Mouse (Mus musculus): ENCODE results near the gene 1110002E22Rik. TPM values are rescaled to one million over a fixed set of nuclear protein-coding genes. Genes with fewer than 3 reads are reported as not detected.

Gene 1110002E22Rik
- 0.05 TPM in 2 replicates for polyA plus RNA-seq (2012; rRNA removed)

DNA sequence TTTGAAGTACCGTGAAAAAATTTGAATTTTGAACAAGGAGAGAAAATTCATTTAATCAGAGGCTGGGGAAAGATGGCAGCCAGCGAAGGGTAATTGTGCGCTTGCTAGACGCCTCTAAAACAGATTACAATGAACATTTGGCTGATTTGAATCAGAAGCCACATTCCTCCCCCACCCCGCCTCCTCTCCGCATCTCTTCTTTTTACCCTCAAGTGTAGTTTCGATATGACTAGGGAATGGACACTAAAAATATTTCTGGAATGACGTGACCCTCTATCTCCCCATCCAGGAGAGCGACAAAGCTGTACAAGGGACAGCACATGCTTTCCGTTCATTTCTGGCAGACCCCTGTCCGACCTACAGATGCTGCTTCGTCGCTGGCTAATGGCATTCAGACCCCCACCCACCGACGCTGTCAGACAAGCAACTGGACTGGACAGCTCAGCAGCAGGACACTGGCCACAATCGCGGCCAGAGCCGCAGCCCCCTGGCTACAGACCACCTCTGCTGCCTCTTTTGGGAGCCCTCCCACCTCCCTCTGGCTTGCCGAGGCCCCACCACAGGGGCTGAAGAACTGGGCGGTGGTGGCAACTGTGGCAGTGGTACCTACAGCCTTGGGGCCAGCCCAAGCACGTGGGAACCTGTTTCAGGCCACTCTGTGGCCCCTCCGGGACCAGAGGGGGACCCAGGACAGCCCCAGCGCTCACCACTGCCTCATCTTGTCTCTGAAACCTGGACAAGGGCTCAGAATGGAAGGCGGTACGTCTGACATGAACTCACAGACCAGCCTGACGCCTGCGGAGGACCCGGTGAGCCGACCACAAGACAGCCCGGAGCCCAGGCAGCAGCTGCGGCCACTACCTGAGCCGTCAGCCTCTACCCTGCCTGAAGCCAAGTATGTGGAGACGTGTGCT is at the start of gene 1110002E22Rik:
Gene 1110002E22Rik, plus strand, starts transcription at position 321 of the 914 bp plus-strand sequence.
- DNase-seq (ENCODE audit: low read depth), result no peak

DNA sequence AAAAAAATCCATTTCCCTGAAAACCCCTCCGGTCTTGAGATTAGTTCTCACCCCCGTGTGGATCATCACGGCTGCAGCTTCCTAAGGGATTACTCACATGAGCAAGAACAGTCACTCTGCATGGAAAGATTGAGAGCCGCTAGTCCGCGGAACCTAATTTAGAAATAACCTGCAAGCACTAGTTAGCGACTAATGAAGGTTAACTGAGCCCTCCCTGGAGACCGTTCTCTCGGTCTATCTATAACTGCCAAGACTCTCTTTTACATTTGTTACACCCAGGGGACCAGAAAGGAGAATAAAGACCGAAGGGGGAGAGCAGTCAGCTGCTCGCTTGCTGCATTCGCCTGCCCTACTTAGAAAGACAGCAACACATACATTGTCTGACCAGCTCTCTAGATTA is 48.0 kb upstream of the 1110002E22Rik start:
- DNase-seq (ENCODE audit: low read depth), result no peak

DNA sequence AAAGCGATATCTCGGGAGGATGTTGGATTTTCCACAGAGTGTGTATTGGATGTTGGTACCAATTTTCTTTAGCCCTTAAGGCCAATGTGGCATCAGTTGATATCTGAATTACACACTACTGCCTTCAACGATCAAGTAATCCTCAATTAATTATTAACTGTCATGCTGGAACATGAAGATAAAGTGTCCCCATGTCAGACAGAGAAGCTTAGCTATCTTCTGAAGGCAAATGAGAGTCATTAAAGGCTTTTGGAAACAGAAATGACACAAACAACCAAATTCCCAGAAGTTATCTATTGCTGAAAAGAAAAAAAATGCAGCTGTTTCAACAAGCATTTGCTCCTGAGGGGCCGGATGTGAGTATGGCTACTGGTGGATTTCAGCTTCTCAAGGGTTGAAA is 42.8 kb upstream of the 1110002E22Rik start:
- DNase-seq (ENCODE audit: low read depth), result no peak

DNA sequence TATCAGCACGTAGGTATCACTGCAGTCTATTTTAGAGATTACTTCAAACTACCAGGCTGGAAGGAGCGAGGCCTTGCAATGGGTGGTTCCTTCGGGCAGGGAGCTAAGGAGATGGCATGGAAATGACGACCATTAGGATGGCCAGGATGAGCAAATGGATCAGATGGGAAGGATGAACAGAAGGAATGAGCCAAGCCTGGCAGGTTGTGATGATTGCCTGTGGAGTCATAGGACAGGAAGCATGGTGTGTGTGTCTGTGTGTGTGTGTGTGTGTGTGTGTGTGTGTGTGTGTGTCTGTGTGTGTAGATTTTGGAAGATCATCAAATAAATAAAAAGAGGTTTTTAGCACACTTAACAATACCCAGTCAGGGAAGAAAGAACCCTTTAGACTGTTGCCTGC is 42.2 kb upstream of the 1110002E22Rik start:
- no peak for DNase-seq (ENCODE audit: low read depth)

DNA sequence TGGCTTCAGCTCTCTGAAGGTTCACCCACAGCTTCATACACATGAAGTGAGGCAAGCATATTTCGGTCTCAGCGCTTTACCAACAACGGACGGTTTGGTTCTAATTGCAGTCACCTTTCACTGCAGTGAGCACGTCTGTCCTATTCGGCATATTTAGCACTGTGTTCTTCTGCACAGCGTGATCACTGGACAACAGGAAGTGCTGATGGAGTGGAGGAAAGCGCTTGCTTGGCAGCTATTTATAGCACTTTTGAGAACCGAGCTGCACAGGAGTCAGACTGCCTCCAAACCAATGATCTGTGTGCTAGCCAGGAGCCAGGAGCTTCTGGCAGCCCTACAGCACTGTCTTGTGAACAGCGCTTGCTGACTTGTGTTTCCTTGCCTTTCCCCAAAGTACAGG is 38.6 kb upstream of the 1110002E22Rik start:
- no peak for DNase-seq (ENCODE audit: low read depth)

DNA sequence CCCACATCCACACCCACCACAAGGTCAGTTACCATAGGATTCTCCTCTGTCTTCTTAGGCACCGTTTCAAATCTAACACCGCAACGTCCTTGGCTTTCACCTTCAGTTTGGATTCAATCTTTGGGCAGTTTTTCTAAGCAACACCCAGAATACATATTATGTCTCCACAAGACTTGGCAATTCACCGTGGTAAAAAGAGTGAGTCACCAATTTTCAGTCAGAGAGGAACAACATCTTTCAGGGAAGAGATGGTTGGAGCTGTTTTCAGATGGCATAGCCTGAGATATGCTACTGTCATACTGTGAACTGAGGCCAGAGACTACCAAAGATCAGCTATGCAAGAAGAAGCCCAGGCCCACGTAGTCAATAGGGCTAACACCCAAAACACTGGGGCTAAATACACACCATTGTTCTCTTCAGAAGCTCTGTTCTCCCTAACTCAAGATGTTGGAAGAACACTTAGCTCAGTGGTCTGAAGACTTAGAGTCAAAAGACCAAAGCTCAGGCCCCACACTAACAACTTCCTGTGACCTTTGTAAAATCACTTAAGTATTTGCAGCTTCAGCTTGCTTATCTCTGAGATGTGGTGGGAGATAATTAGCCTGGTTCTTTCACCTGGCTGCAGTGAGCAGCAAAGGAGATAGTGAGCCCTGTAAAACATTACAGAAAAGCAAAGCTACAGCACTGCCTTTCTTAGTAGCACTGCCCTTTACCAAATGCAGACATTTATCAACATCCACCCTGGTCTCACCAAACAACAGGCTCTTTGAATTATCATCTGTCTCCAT is 37.1 kb upstream of the 1110002E22Rik start:
- no peak for DNase-seq (ENCODE audit: low read depth)

DNA sequence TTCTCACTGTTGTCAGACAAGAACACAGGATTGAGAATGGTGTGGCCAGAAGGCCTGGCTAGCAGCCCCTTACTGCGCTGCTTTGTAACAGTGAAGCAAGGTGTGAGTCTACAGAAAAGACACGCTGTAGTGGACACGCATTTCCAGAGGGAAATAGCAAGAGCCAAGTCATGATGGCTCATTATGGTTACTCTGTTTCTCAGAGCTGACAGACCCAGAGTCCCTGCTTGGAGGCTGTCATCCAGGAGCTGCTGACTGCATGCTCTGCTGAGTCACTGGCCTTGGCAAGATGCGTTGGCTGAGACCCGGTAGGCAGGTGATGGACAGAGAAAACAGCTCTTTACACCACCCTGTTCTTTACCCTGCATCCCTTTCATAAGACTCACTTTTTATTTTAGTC is 35.5 kb upstream of the 1110002E22Rik start:
- no peak for DNase-seq (ENCODE audit: low read depth)

DNA sequence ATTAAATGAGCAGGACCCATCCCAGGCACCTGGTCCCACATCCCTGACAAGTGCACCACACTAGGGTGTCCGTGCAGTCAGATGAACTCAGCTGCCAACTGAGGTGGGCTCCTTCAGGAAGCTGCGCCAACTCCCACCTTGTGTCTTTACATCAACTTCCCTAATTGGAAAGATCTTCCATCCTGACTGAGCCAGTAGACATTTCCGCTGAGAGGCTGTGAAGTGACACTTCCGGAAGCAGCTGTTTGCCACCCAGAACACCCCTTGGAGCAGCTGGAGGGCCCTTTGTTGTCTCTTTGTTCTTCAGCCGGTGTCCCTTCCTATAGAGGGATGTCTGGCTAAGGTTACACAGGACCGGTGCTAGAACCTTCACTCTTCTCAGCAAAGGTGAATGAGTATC is 34.3 kb upstream of the 1110002E22Rik start:
- no peak for DNase-seq (ENCODE audit: low read depth)

DNA sequence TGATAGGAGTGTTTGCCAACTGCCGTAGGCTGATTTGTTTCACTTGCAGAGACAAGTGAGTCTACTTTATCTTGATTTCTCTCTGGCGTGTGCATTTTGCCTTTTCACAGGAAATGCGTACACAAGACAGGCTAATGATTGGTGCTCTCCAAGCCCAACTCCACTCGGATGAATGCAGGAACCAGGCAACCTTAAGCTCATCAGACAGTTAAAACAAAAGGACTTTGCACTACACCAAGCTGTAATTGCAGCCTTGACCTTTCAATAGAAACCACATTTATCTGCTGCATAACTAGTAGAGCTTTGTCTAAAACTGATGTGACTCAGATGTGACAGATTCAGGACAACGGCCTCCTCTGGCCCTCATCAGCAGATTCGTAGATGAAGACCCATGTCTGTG is 30.9 kb upstream of the 1110002E22Rik start:
- DNase-seq (ENCODE audit: low read depth), result no peak

DNA sequence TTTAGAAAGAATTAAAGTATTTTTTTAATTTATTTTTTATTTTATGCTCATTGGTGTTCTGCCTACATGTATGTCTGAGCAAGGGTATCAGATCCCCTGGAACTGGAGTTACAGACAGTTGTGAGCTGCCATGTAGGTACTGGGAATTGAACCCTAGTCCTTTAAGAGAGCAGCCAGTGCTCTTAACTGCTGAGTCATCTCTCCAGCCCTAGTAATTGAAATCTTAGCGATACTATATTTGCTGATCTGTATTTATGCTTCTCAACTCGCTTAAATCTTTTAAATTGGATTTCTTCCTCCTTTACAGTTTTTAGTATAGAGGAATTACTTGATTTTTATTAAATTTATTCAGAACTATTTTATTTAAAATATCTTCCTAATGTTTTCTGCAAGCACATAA is 23.9 kb upstream of the 1110002E22Rik start:
- no peak for DNase-seq (ENCODE audit: low read depth)

DNA sequence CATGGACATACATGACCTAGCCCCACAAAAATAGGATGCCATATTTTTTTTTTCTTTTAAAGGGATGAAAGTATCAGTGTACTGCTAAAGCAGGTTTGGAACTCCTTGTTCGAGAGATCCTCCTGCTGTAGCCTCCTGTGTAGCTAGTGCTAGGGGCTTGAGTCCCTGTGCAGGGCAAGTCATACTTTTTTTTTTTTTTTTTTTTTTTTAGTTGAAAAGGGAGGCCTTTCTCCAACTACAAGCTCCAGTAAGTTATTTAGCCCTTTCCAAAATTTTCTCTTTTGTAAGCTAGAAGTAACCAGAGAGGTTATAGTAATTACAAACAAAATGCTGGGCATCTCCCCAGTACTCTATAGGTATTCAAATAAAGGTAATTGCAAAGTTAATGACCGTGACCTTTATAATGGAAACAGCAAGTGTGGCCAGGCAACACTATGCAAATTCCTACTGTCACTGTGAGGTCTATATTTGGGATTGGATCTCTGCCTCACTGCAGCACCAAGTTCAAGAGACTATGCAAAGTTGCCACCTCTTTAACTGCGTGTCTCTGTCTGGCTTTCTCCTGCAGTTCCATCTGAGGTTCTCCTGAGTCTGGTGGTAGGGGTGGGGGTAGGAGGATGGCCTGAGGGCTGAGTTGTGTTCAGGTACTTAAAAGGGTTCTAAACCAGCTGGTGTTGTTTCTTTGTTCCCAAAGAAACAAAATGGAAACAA is 23.1 kb upstream of the 1110002E22Rik start:
- no peak for DNase-seq (ENCODE audit: low read depth)

DNA sequence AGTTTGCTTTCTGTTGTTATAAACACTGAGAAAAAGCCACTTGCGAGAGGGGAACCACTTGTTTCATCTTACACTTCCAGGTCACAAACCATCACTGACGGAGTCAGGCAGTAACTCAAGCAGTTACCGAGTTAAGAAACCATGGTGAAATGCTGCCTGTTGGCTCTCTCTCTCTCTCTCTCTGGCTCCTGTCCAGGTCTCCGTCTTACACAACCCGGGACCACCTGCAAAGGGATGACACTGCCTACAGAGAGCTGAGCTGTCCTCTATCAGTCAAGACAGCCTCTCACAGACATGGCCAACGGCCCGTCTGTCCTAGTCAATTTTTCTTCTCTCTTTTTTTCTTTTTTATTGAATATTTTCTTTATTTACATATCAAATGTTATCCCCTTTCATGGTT is 21.5 kb upstream of the 1110002E22Rik start:
- no peak for DNase-seq (ENCODE audit: low read depth)

DNA sequence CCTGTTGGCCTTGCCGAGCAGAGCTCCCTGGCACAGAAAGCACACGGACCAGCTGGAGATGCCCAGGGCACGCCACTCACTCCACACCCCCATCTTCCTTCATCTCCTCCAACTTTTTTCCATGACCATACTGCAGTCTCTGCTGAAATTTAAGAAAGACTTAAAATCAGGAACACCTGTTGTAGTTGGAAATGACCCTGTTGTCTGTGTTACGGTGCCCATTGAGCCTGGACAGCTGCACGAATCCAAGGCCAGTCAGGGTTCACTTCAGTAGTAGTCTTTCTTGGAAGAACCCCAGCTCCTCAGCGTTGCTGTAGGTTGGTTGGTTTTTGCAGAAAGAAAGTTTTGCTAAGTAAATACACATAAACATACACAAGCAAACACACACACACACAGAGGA is 15.3 kb upstream of the 1110002E22Rik start:
- DNase-seq (ENCODE audit: low read depth), result no peak

DNA sequence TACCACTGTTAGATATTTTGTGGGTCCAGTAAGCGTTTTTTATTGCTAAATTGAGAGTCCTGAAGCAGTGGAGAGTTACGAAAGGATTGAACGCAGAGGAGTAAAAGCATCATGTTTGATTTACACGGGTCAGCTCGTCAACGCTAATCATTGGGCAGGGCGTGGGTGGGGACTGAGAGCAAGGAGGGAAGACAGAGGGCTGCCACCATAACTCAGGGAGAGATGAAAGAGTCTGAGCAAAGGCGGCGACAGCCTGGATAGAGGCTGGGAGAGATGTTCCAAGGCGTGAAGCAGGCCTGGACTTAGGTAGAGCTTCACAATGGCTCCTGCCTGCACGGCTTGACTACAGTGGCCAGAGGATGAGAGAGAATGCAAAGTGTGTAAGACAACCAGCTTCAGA is 14.1 kb upstream of the 1110002E22Rik start:
- DNase-seq (ENCODE audit: low read depth), result no peak

DNA sequence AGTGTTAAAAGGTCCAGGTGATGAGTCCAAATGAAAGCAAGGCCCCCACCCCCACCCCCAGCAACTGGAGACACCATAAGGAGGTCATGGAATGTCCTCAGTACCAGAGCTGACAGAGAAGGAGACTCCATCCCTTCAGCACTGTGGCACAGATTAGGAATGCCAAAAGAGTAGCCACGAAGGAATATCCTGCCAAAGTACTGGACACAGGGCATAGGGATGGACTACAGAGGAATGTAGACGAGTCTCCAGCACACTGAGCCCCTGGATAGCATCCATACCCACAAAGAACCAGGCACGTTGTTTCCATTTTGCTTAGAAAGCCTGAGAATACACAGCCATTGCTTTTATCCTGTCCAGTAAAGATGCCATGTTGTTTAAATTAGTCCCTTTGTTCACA is 13.4 kb upstream of the 1110002E22Rik start:
- DNase-seq (ENCODE audit: low read depth), result no peak

DNA sequence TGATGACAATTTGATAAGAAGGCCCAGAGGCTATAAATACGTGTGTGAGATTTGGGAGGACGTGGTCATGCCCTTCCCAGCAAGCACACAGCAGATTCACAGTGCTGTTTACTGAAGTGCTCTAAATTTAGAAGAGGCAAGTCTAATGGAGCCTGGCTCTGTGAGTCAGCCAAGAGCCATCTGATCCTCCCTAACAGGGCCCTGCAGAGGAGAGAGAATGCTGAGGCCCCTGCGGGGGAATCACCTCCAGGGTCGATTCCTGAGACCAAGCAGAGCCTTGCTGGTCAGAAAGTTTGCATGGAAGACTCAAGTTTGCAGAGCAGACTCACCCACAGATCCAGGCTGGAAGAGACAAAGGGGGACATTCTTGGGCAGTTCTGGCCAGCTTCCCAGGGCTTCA is 10.9 kb upstream of the 1110002E22Rik start:
- DNase-seq (ENCODE audit: low read depth), result no peak

DNA sequence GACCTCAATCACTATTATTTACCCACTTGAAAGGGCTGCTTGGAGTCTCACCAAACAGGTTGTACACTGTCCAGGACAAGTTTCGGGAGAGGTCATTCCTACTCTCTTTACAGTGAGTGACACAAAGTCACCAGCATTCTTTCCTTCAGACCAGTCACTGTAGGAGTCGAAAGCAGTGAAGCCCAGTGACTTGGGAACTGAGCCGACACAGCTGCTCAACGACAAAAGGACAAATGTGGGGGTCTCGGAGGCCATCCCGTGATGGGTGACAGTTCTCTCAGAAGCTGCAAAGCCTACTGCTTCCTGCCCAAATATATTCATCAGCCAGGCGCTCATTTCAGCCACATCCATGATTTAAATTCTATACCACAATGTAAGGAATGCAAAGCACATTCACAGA is 7.9 kb upstream of the 1110002E22Rik start:
- DNase-seq (ENCODE audit: low read depth), result no peak

DNA sequence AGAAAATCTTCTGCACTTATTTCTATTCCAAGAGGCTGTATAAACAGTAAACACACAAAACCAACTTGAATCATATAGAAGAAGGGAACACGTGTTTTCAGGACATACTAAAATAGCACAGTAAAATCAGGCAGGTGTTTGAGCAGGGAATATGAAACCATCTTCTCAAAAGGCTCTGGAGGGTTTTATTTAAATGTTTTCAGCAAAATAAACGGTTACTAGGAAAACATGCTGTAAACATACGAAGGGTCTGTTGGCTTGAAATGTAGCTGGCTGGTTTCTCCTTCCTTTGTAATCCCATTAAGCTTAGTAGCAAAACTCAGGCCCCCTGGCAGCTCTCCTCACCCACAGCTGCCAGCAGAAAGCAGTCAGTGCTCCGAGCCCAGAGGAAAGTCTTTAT is 6.6 kb upstream of the 1110002E22Rik start:
- no peak for DNase-seq (ENCODE audit: low read depth)

DNA sequence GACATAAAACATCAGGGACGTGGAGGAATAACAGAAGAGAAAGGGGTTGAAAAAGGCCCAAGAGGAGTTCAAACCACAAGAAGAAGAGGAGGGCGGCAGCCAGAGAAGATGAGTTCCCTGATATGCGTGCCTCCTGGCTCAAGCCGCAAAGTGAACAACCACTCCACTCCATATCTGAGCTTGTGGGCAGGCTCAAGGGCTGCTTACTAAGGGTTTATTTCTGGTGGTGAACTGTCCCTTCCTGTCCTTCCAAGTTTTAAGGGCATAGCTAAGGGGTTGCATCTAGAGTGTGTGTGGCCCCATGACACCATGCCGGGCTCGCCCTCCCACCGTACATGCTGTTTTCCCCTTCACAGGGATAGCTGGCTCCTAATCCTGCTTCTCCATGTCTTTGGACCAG is 4.4 kb upstream of the 1110002E22Rik start:
- no peak for DNase-seq (ENCODE audit: low read depth)

DNA sequence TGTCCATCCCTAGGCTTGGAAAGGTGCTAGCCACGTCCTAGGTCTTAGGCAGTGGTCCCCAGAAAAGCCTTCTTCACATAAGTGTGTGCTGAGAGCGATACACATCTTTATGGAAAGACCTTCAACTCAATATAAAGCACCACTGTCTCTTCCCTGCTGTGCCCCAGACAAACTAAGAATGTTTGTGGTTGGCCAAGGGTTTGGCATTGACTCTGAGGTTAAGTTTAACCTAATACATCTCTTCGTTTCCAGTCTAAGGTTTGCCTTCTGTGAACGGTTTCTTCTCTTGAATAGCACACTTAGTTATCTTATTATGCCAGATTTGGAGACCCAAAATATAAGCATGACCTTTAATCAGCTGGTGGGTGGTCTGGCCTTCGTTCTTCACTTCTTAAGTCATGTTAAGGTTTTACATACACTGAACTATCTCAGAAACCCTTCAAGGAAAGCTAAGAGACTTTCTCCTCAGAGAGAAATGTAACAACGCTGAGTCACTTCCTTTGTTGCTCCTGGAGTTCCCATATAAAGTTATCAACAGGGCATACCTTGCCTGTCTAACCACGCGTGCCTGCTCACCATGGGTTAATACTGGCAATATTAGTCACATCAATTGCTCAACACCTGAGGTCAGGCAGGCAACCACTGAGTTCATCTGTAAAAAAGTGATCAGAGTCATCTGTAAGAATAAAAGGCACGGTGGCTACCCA is 3.5 kb upstream of the 1110002E22Rik start:
- no peak for DNase-seq (ENCODE audit: low read depth)

DNA sequence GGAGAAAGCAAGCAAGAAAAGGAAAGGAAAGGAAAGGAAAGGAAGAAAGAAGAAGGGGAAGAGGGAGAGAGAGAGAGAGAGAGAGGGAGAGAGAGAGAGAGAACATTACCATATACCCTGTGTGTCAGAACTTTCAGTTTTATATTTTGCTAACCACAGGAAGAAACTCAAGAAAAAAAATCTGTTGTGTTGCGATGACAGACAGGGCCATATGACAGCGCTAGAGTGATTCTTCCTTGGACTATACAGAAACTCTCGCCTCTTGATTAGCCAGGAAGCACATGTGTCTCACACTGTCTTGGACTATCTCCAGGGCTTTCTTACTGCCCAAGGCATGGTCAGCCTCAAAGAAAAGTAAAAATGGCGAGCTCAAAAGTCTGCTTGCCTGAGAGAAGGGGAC is 2.2 kb upstream of the 1110002E22Rik start:
- DNase-seq (ENCODE audit: low read depth), result no peak

Data from gonadal fat pad, adult 2 months (tissue).